Mouse (Mus musculus) forebrain, postnatal 0 days (tissue): ENCODE data around the gene 4930486L24Rik. TPM values are rescaled to one million over a fixed set of nuclear protein-coding genes. Genes with fewer than 3 reads are reported as not detected.
"Not testable (repeated sequence)": the region's sequence is repeated elsewhere in the genome, so short reads cannot be mapped to it uniquely, and the experiment has no call there.

Source experiments
- ATAC-seq: fragments of 200-750 bp; cut with Nextera tagmentation; 2 replicates; pipeline ENCODE4 v1.8.0; 2017; ENCODE audit warnings: mild to moderate bottlenecking, moderate library complexity
- DNase-seq: peaks from one replicate; pipeline ENCODE4 v3.0.0-alpha.2; 2015
- H3K27ac ChIP-seq: fragments of 300-500 bp; sonication (generic); 2 replicates; pipeline ENCODE4 v1.5.1; 2014; ENCODE audit warnings: low read depth, mild to moderate bottlenecking, antibody characterized with exemption, low read length, moderate library complexity, mixed read lengths
- H3K27me3 ChIP-seq: fragments of 300-500 bp; sonication (generic); 2 replicates; pipeline ENCODE4 v1.6.1; 2014; ENCODE audit warnings: mild to moderate bottlenecking, low read length, mixed read lengths; ENCODE audit not compliant: insufficient read depth
- H3K36me3 ChIP-seq: fragments of 300-500 bp; sonication (generic); 2 replicates; pipeline ENCODE4 v1.6.1; 2014; ENCODE audit warnings: mild to moderate bottlenecking, moderate library complexity; ENCODE audit not compliant: insufficient read depth
- H3K4me1 ChIP-seq: fragments of 300-500 bp; sonication (generic); 2 replicates; pipeline ENCODE4 v1.6.1; 2014; ENCODE audit warnings: antibody characterized with exemption; ENCODE audit not compliant: insufficient read depth
- H3K4me2 ChIP-seq: fragments of 300-500 bp; sonication (generic); 2 replicates; pipeline ENCODE4 v1.6.1; 2014; ENCODE audit warnings: low read depth, mild to moderate bottlenecking, moderate library complexity
- H3K4me3 ChIP-seq: fragments of 300-500 bp; sonication (generic); 2 replicates; pipeline ENCODE4 v1.5.1; 2014; ENCODE audit warnings: low read depth, low read length, mixed read lengths
- H3K9ac ChIP-seq: fragments of 300-500 bp; sonication (generic); 2 replicates; pipeline ENCODE4 v1.6.1; 2014; ENCODE audit warnings: mild to moderate bottlenecking
- H3K9me3 ChIP-seq: fragments of 300-500 bp; sonication (generic); 2 replicates; pipeline ENCODE4 v1.6.1; 2016; ENCODE audit warnings: low read length
- CTCF ChIP-seq: sonication (generic); IDR thresholded peaks from 2 replicates; pipeline ENCODE4 v1.5.1; 2016; ENCODE audit warnings: antibody characterized with exemption, control low read depth, low read depth
- WGBS: fragments of 180-500 bp; shearing (Covaris S2); extraction: QIAGEN DNeasy Blood & Tissue Kit; methylation state at CpG from one replicate; pipeline ENCODE4 v1.1.7; 2014; 5-methylcytosine and 5-hydroxymethylcytosine counted together
- polyA plus RNA-seq: library from polyadenylated mRNA; unstranded; fragments of >200 nt; fragmentation: Nextera tagmentation; extraction: Ambion mirVana; gene quantifications from 2 replicates; pipeline ENCODE4 v1.2.1, GENCODE M21; 2015
- total RNA-seq: library from RNA; depleted of rRNA; stranded (reverse); fragments of >200 nt; gene quantifications from 2 replicates; pipeline ENCODE4 v1.2.3, GENCODE M21; 2014; rRNA removed

The 4930486L24Rik gene
- total RNA-seq (0.15 TPM in 1 of 2 replicates, not detected in the other), polyA plus RNA-seq (not detected in 2 replicates)

DNA sequence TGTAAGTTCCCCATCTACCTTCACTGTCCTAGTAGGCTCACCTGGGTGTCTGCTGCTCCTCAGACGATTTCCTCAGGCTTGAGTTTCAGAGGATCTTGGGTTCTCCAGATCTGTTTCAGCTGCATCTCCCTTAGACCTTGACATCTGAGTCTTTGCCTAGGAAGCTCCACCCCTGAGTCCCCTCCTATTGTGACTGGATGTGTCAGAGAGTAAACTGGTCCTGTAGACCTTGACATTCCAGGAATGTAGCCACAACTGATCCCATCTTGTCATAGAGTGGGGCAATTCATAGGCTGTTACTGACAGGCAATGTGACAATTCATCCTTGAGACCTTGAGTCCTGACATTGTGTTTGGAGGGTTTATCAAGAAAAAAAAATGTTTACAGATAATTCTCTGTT is at the start of gene 4930486L24Rik:
4930486L24Rik (minus strand) TSS at position 195 of the 400 bp plus-strand sequence.
- no peak for ATAC-seq
- H3K9ac ChIP-seq: no peak within 1 kb of the TSS
- no peak for DNase-seq
- no peaks in the 10 kb centered on the region for H3K36me3 ChIP-seq
- 67% methylated on average over 1 of the region's 1 CpGs for WGBS
- no peaks in the 10 kb centered on the region for H3K9me3 ChIP-seq
- TF ChIP-seq CTCF: no peak
- H3K4me1 ChIP-seq: no peaks in the 10 kb centered on the region
- H3K4me3 ChIP-seq: no peak within 1 kb of the TSS
- H3K4me2 ChIP-seq: no peak within 1 kb of the TSS
- H3K27ac ChIP-seq: no peak within 1 kb of the TSS
- no peaks in the 10 kb centered on the region for H3K27me3 ChIP-seq

DNA sequence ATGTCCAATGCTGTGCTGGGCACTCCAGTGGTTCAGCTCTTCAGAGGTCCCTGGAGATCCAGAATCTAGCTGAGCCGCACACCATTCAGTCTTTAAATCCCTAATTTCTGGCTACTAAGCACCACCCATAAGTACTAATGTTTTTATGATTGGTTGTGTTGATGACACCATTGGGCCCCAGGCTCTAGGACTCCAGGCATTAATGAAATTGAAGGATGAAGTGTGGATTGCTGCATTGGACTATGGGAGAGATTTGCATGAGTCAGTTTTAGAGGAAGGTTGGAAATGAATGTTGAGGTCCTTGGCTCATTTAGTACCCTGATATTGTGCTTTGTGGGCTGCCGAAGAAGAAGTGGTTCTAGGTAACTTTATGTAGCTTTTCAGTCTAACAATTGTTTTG is 40.5 kb upstream of the 4930486L24Rik start, which contains the start of gene Tpbpb:
Tpbpb (minus strand) TSS at position 101 of the 400 bp plus-strand sequence.
- DNase-seq, H3K9me3 ChIP-seq, H3K9ac ChIP-seq, H3K36me3 ChIP-seq, ATAC-seq, H3K27ac ChIP-seq, H3K4me2 ChIP-seq, H3K4me3 ChIP-seq, H3K27me3 ChIP-seq, H3K4me1 ChIP-seq: not testable (repeated sequence)
- WGBS: 87% methylated on average over 2 of the region's 2 CpGs

DNA sequence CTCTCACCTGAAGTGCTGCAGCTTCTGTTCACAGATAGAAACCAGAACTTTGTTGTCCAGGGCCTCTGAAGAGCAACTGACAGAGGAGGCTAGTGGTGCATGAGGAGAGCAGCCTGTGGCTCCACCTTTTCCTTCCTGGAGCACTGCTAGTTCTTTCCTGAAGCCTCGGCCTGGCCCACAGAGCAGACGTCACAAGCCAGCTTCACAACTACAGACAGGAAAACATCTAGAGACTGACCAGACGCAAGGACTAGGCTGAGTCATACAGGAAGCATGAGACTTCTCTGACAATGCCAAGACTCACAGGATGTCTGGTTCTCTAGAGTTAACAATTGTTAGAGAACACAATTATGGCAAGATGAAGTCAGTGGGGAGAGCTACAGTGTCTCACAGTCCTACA is 33.1 kb upstream of the 4930486L24Rik start, which contains the start of gene Ctla2b:
Ctla2b (minus strand) TSS at position 120 of the 400 bp plus-strand sequence.
- H3K27me3 ChIP-seq: no peaks in the 10 kb centered on the region
- TF ChIP-seq CTCF: no peak
- DNase-seq: no peak
- H3K4me2 ChIP-seq: no peak within 1 kb of the TSS
- 0 out of 2 replicates have a peak, but pooled peaks cover 3% of the 10 kb centered on the region for H3K9me3 ChIP-seq
- H3K9ac ChIP-seq: no peak within 1 kb of the TSS
- H3K4me1 ChIP-seq: no peaks in the 10 kb centered on the region
- H3K4me3 ChIP-seq: no peak within 1 kb of the TSS
- ATAC-seq: no peak
- H3K27ac ChIP-seq: no peak within 1 kb of the TSS
- WGBS: 83% methylated on average over 3 of the region's 3 CpGs
- H3K36me3 ChIP-seq: no peaks in the 10 kb centered on the region

DNA sequence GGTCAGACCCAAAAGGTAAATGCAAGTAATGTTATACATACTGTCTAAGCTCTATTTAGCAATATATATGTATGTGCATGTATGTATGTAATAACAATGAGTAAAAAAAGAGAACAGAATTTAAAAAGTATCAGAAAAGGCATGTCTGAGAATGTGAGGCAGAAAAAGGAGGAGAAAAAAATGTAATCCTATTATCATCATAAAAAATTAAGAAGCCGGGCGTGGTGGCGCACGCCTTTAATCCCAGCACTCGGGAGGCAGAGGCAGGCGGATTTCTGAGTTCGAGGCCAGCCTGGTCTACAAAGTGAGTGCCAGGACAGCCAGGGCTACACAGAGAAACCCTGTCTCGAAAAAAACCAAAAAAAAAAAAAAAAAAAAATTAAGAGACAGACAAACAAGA is 32.5 kb upstream of the 4930486L24Rik start, which contains the start of gene Gm49392:
Gm49392 (minus strand) TSS at position 101 of the 400 bp plus-strand sequence.
- not testable (repeated sequence) for H3K27ac ChIP-seq, H3K9me3 ChIP-seq, H3K4me3 ChIP-seq, H3K27me3 ChIP-seq, H3K4me1 ChIP-seq, ATAC-seq, DNase-seq, H3K9ac ChIP-seq, H3K4me2 ChIP-seq, H3K36me3 ChIP-seq
- 84% methylated on average over 8 of the region's 8 CpGs for WGBS

DNA sequence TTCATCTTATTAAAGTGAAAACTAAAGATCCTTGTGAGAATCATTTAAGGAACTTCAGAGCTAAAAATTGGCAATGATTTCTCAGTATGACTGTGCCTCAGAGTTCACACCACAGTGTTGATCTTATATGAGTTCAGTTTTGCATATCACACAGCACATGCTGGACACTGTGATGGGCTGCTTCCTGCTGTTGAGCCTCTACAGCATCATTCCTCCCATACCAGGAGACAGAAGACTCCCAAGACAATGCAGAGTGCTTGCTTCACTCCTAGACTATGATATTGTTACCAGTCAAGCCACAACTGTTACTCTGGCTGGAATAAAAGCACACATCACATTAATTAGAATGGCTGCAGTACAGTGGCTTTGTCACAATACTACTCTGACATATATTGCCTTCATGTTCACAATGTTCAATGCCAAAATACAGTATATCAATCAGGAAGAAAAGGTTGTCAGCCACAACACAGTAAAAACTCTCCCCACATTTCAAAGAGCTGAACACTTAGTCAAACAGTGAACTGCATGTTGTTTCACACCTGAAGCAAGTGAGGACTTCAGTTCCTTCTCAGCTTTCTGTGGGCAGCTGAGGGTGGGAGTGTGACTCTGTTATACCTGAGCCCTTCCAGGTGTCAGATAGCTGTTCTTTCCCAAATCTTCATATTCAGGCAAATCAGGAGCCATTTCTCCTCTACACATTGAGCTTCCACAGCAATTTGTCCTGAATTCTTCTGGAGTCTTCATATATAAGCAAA is 31.3 kb upstream of the 4930486L24Rik start:
- Histone ChIP-seq H3K27me3 (no peaks in the 10 kb centered on the region), H3K9me3 (0 out of 2 replicates have a peak, but pooled peaks cover 3% of the 10 kb centered on the region), H3K27ac (no peak overlapping the region), H3K4me2 (no peak overlapping the region), H3K4me3 (no peak overlapping the region), H3K9ac (no peak overlapping the region), H3K4me1 (no peaks in the 10 kb centered on the region), H3K36me3 (no peaks in the 10 kb centered on the region)
- ATAC-seq: no peak
- TF ChIP-seq CTCF: no peak
- DNase-seq: no peak

DNA sequence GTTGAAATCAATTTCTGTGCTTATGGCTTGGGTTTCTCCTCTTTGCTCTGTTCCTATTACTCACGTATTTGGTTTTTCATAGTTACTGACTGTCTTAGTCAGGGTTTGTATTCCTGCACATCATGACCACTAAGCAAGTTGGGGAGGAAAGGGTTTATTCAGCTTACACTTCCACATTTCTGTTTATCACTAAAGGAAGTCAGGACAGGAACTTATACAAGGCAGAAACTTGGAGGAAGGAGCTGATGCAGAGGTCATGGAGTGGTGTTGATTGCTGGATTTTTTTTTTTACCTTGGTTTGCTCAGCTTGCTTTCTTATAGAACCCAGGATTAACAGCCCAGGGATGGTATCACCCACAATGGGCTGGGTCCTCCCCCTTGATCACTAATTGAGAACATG is 28.0 kb upstream of the 4930486L24Rik start:
- WGBS: 96% methylated on average over 1 of the region's 1 CpGs

More for the DNA sequence above, 28.0 kb upstream of the 4930486L24Rik start:
- Histone ChIP-seq H3K36me3 (no peaks in the 10 kb centered on the region), H3K4me1 (no peaks in the 10 kb centered on the region), H3K9ac (no peak overlapping the region), H3K9me3 (0 out of 2 replicates have a peak, but pooled peaks cover 5% of the 10 kb centered on the region), H3K4me3 (no peak overlapping the region), H3K27ac (no peak overlapping the region), H3K27me3 (no peaks in the 10 kb centered on the region), H3K4me2 (no peak overlapping the region)
- DNase-seq: no peak
- ATAC-seq: no peak
- no peak for TF ChIP-seq CTCF
